Comparison of ENCODE assay signal across 21 mouse cellular contexts in genomic region chr8:108991395-108991794, GRCm38 (mm10).
DNase-seq lines count a peak whose midpoint lies in the region; ATAC-seq and TF ChIP-seq lines count a peak whose summit lies in the region.
"Had no signal": no experiment of that assay in that cellular context is flagged by ENCODE, and none has a peak within 500 bp of the region (broad histone marks: within the 10 kb centered on the region; RNA-seq: fewer than 3 reads in every experiment).

No protein-coding gene starts in this region.

- H3K4me2 ChIP-seq in intestine, embryonic 16.5 days (ENCODE audit: low read depth, low read length), result no peak overlapping the region
- no peak overlapping the region for H3K4me2 ChIP-seq in intestine, postnatal 0 days (replicated peaks; ENCODE audit: low read depth)
- H3K4me2 ChIP-seq in liver, embryonic 14.5 days (ENCODE audit: low read depth), result no peak overlapping the region
- H3K4me2 ChIP-seq: embryonic facial prominence, embryonic 15.5 days; heart, embryonic 12.5 days; hindbrain, embryonic 14.5 days had no signal

- H3K27ac ChIP-seq in intestine, embryonic 16.5 days (ENCODE audit: low read length), result peak overlapping the region; percentile 4; the same call in 1 of the 2 replicates
- H3K27ac ChIP-seq in intestine, postnatal 0 days (ENCODE audit: low read depth, low read length), result no peak overlapping the region
- no peak overlapping the region for H3K27ac ChIP-seq in liver, embryonic 14.5 days
- H3K27ac ChIP-seq: embryonic facial prominence, embryonic 15.5 days; gastrocnemius, adult 2 months; hindbrain, embryonic 10.5 days; hindbrain, embryonic 14.5 days had no signal

- 88% methylated on average over 5 of the region's 5 CpGs for WGBS in intestine, embryonic 16.5 days
- 83% methylated on average over 5 of the region's 5 CpGs for WGBS in intestine, postnatal 0 days
- 45% methylated on average over 5 of the region's 5 CpGs for WGBS in liver, embryonic 14.5 days (ENCODE audit: insufficient replicate concordance)

- no peak overlapping the region for H3K9ac ChIP-seq in intestine, embryonic 16.5 days (ENCODE audit: low read depth, low read length)
- H3K9ac ChIP-seq in intestine, postnatal 0 days (ENCODE audit: low read depth, low read length), result no peak overlapping the region
- H3K9ac ChIP-seq in liver, embryonic 14.5 days (replicated peaks), result no peak overlapping the region
- H3K9ac ChIP-seq: embryonic facial prominence, embryonic 15.5 days; forebrain, postnatal 0 days; heart, embryonic 12.5 days; hindbrain, embryonic 14.5 days had no signal

- no peak overlapping the region for H3K4me3 ChIP-seq in intestine, embryonic 16.5 days (ENCODE audit: low read length)
- H3K4me3 ChIP-seq in intestine, postnatal 0 days (ENCODE audit: low read depth, low read length), result no peak overlapping the region
- H3K4me3 ChIP-seq in liver, embryonic 14.5 days (ENCODE audit: insufficient read depth in 1 of 2, low read depth in 2 of 2, low read length in 2 of 2), result no peak overlapping the region
- H3K4me3 ChIP-seq: embryonic facial prominence, embryonic 15.5 days; erythroblast, embryonic 14.5 days; gastrocnemius, adult 2 months; heart, embryonic 12.5 days; hindbrain, embryonic 10.5 days had no signal

- no peak for TF ChIP-seq EP300 in liver, embryonic 14.5 days (IDR thresholded peaks at IDR 0.05; ENCODE audit: low read depth)

- no peaks in the 10 kb centered on the region for H3K9me3 ChIP-seq in intestine, embryonic 16.5 days (ENCODE audit: control insufficient read depth, low read length)
- H3K9me3 ChIP-seq in intestine, postnatal 0 days (ENCODE audit: control insufficient read depth), result no peaks in the 10 kb centered on the region
- no peaks in the 10 kb centered on the region for H3K9me3 ChIP-seq in liver, embryonic 14.5 days (ENCODE audit: control insufficient read depth, low read length)
- H3K9me3 ChIP-seq: embryonic facial prominence, embryonic 15.5 days; heart, embryonic 12.5 days; hindbrain, embryonic 10.5 days had no signal

- H3K36me3 ChIP-seq in intestine, embryonic 16.5 days (ENCODE audit: control insufficient read depth, insufficient read depth, low read length), result no peaks in the 10 kb centered on the region
- H3K36me3 ChIP-seq in intestine, postnatal 0 days (ENCODE audit: control insufficient read depth, insufficient read depth), result no peaks in the 10 kb centered on the region
- H3K36me3 ChIP-seq in liver, embryonic 14.5 days (replicated peaks; ENCODE audit: control insufficient read depth, insufficient read depth, low read depth), result no peaks in the 10 kb centered on the region
- H3K36me3 ChIP-seq: embryonic facial prominence, embryonic 15.5 days; heart, embryonic 12.5 days; hindbrain, embryonic 10.5 days had no signal

- H3K27me3 ChIP-seq in intestine, embryonic 16.5 days (replicated peaks; ENCODE audit: control insufficient read depth, insufficient read depth, low read length), result no peaks in the 10 kb centered on the region
- H3K27me3 ChIP-seq in intestine, postnatal 0 days (replicated peaks; ENCODE audit: control insufficient read depth, insufficient read depth, low read length), result no peaks in the 10 kb centered on the region
- H3K27me3 ChIP-seq in liver, embryonic 14.5 days (ENCODE audit: control insufficient read depth, insufficient read depth, low read length), result no peaks in the 10 kb centered on the region
- H3K27me3 ChIP-seq: CH12.LX; embryonic facial prominence, embryonic 15.5 days had no signal

- no peak for DNase-seq in liver, embryonic 14.5 days (ENCODE audit: low read depth in 3 of 3, low spot score in 3 of 3)
- DNase-seq in left cerebral cortex, adult 9 months (ENCODE audit: low spot score in 2 of 2), result no peak
- DNase-seq in right cerebral cortex, postnatal 14 days, result no peak
- DNase-seq: adrenal gland, adult 8-10 months; adrenal gland, postnatal 36 days; cerebellum, adult 2 months; cerebellum, postnatal 10 days; embryo, embryonic 11 days; forebrain, postnatal 0 days; gastrocnemius, adult 2 months; gastrocnemius, postnatal 25 days had no signal

- H3K4me1 ChIP-seq in intestine, embryonic 16.5 days (ENCODE audit: control insufficient read depth, insufficient read depth, low read length), result no peaks in the 10 kb centered on the region
- no peaks in the 10 kb centered on the region for H3K4me1 ChIP-seq in intestine, postnatal 0 days (replicated peaks; ENCODE audit: control insufficient read depth, insufficient read depth, low read length)
- H3K4me1 ChIP-seq in liver, embryonic 14.5 days (replicated peaks; ENCODE audit: control insufficient read depth in 2 of 2, insufficient read depth in 2 of 2, low read length in 1 of 2), result peaks cover 0 to 4% of the 10 kb centered on the region in 2 experiments; a peak in 1 of 4 replicates
- H3K4me1 ChIP-seq: embryonic facial prominence, embryonic 15.5 days; heart, embryonic 12.5 days; hindbrain, embryonic 10.5 days had no signal

- ATAC-seq in intestine, embryonic 16.5 days, result no peak
- no peak for ATAC-seq in intestine, postnatal 0 days
- peak; percentile 63 for ATAC-seq in common myeloid progenitor, adult 5-6 weeks (replicated peaks; ENCODE audit: low read depth, poor library complexity, severe bottlenecking)
- ATAC-seq in liver, embryonic 14.5 days (ENCODE audit: insufficient read depth), result peak; percentile 51; the same call in 1 of the 2 replicates
- ATAC-seq in megakaryocyte-erythroid progenitor cell, adult 5-6 weeks (replicated peaks; ENCODE audit: low FRiP score, low TSS enrichment, poor library complexity, severe bottlenecking), result peak; percentile 87
- ATAC-seq: forebrain, postnatal 0 days had no signal

- no peak for TF ChIP-seq CTCF in intestine, postnatal 0 days (IDR thresholded peaks at IDR 0.05; ENCODE audit: low read depth)
- no peak for TF ChIP-seq CTCF in liver, embryonic 14.5 days (IDR thresholded peaks at IDR 0.05; ENCODE audit: low read depth)

Comparison
In these comparisons a context has a peak if more than half of its experiments do, and no peak if none do; other contexts are left out.
1. ATAC-seq: peak in common myeloid progenitor, adult 5-6 weeks (single experiment), liver, embryonic 14.5 days (single experiment) and megakaryocyte-erythroid progenitor cell, adult 5-6 weeks (single experiment); none in intestine, embryonic 16.5 days (single experiment) and intestine, postnatal 0 days (single experiment).